Mouse (Mus musculus) bone marrow macrophage, adult 2 months (primary cell): ENCODE data around the gene Tmem216. TPM values are rescaled to one million over a fixed set of nuclear protein-coding genes. Genes with fewer than 3 reads are reported as not detected.
"Not testable (repeated sequence)": the region's sequence is repeated elsewhere in the genome, so short reads cannot be mapped to it uniquely, and the experiment has no call there.

Source experiments
- H3K27ac ChIP-seq: 2 replicates; pipeline ENCODE4 v1.5.1; 2012; ENCODE audit warnings: low read depth, low read length; ENCODE audit not compliant: insufficient read depth
- H3K4me1 ChIP-seq: 2 replicates; pipeline ENCODE4 v1.6.1; 2012; ENCODE audit warnings: low read length; ENCODE audit not compliant: control insufficient read depth, insufficient read depth
- H3K4me3 ChIP-seq: 2 replicates; pipeline ENCODE4 v1.5.1; 2012; ENCODE audit warnings: mild to moderate bottlenecking, low read length, moderate library complexity; ENCODE audit not compliant: insufficient read depth
- CTCF ChIP-seq: IDR thresholded peaks from 2 replicates; pipeline ENCODE4 v1.5.1; 2012; ENCODE audit warnings: low read depth, mild to moderate bottlenecking, low read length, moderate library complexity
- POLR2A ChIP-seq: IDR thresholded peaks from 2 replicates; pipeline ENCODE4 v1.6.1; 2012; ENCODE audit warnings: mild to moderate bottlenecking, low read depth, low read length, borderline replicate concordance
- polyA plus RNA-seq: library from polyadenylated mRNA; stranded (reverse); fragments of >200 nt; gene quantifications from 2 replicates; pipeline ENCODE4 v1.2.4, GENCODE M21; 2012; ENCODE audit not compliant: missing spikeins, insufficient read depth, insufficient read length

Gene Tmem216
- polyA plus RNA-seq, 1 experiment: 7.8 TPM

DNA sequence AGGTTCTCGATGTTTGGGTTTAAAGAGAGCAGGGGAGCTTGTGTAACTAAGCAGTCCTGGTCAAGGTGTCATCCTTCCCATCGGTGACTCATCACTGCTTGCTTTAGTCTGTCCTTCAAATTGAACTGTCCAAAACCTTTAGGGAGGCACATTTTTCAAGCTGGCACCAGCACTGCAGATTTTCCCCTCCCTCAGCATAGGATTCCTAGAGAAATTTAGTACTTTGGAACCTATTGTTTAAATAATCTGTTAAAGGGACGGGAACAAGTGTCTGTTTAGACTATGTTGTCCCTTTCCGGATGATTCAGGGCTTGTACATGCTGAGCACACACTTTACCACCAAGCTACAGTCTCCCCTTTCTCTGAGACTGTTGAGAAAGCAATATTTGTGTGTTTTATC, 9.2 kb upstream of the Tmem216 start:
- TF ChIP-seq CTCF (no peak), POLR2A (no peak)
- no peak overlapping the region for H3K27ac ChIP-seq
- H3K4me3 ChIP-seq: no peak overlapping the region
- H3K4me1 ChIP-seq: peaks cover 12% of the 10 kb centered on the region

DNA sequence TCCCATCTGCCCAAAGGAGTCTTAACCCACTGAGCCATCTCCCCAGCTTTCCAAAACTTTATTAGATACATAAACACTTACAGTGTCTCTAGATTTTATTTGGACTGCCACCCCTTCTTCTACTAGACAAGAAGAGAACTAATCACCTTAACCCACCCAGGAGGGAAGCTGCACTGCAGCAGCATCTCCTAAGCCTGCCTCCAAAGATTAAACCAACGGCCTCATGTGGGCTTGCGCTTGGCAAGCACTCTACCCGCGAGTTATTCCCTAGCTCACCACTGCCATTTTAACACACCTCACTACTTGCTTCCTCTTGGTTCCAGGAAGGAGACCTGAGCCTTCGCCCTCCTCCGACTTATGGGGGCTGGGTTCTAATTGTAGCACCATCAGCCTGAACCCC, 8.2 kb upstream of the Tmem216 start:
- Histone ChIP-seq H3K4me3 (no peak overlapping the region), H3K4me1 (peaks cover 8% of the 10 kb centered on the region), H3K27ac (no peak overlapping the region)
- no peak for TF ChIP-seq CTCF
- no peak for TF ChIP-seq POLR2A

DNA sequence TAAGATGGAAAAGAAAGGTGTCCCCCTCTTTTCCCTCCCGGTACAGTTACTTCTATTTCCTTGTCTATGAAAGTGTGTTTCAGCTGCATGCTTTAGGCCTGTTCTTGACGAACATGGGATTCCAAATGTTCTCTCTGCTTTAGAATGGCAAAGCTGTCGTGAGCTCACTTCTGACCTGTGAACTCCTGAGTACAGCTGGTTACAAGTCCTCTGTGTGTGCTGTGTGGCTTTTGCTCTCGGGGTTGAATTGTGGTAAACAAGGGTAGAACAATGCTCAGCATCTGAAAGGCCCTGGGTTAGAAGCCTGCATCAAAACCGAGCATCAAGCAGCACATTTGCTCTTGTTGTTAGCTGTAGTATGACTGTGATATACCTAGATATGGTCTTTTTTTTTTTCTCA, 6.3 kb upstream of the Tmem216 start:
- no peak for TF ChIP-seq POLR2A
- TF ChIP-seq CTCF: no peak
- H3K4me1 ChIP-seq: peaks cover 8% of the 10 kb centered on the region
- no peak overlapping the region for H3K4me3 ChIP-seq
- H3K27ac ChIP-seq: no peak overlapping the region

DNA sequence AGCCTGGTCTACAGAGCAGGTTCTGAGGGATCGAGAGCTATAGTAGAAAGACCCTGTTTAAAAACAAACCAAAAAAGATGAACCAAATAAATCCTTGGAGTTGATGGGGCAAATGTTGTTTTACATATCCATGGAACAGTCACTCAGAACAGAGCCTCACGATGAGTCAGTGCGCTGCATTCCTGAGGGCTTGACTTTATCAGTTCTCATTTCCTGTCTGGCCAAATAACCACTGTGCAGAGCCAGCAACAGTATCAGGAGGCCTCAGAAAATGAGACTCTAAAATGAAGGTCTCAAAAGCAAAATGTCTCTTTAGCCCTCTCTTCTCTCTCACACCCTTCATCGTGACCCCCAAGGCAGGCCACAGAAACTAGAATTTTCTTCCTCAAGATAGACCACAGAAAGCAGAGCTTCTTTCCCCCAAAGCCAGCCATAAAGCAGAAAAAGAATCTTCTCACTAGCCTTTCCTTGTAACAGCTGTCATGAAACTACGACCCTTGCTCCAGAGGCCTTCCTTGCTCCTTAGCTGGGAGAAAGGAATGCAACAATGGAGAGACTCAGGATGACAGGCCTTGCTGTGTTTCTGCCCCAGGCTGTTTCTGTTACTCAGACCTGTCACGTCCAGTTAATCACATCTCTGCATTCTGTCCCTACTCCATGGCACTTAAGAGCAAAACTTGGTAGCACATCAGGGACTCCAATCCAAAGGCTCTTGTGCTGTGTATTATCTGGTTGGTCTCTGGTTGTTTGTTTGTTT, 5.7 kb upstream of the Tmem216 start:
- H3K27ac ChIP-seq: no peak overlapping the region
- H3K4me1 ChIP-seq: peaks cover 8% of the 10 kb centered on the region
- no peak overlapping the region for H3K4me3 ChIP-seq
- TF ChIP-seq POLR2A: no peak
- TF ChIP-seq CTCF: no peak

DNA sequence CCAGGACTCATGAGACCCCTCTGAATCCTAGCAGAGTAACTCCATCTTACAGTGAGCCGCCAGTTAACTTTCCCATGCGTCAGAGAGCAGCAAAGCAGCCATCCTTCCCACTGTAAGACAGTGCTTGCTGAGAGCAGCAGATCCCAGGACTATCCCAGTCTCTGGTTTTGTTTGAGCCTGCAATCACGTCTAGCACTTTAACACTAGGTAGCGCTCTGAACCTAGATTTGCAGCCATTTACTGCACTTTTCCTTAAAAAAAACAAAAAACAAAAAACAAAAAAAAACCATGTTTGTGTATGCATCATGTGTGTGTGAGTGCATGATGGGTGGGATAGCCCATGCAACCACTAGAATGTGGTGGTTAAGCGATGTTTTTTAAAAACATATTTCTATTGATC, 4.1 kb upstream of the Tmem216 start:
- Histone ChIP-seq H3K4me3 (no peak overlapping the region), H3K4me1 (peaks cover 10% of the 10 kb centered on the region), H3K27ac (no peak overlapping the region)
- no peak for TF ChIP-seq CTCF
- TF ChIP-seq POLR2A: no peak

GRCm38 (mm10) chr19:10557837-10558375, 1.9 kb upstream of the Tmem216 start:
- H3K27ac ChIP-seq, H3K4me3 ChIP-seq: not testable (repeated sequence)
- peaks cover 15% of the 10 kb centered on the region for H3K4me1 ChIP-seq

DNA sequence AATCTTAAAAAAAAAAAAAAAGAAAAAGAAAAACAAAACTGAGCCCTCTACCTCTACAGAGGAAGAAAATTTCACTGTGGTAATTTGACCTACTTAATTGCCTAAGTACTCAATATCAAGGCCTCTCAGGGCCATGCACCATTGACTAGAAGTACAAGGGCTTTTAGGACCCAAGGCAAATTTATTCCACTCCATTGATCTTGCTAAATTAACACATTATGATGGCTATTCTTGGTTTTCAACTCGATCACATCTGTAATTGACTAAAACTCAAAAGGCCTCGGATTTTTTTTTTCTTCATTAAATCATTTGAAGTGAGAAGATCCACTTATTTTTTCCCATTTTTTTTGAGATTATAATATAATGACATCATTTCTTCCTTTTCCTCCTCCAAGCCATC, 1.4 kb upstream of the Tmem216 start:
- H3K4me3 ChIP-seq: no peak overlapping the region
- TF ChIP-seq CTCF: no peak
- no peak for TF ChIP-seq POLR2A
- H3K27ac ChIP-seq: no peak overlapping the region
- H3K4me1 ChIP-seq: peaks cover 15% of the 10 kb centered on the region

DNA sequence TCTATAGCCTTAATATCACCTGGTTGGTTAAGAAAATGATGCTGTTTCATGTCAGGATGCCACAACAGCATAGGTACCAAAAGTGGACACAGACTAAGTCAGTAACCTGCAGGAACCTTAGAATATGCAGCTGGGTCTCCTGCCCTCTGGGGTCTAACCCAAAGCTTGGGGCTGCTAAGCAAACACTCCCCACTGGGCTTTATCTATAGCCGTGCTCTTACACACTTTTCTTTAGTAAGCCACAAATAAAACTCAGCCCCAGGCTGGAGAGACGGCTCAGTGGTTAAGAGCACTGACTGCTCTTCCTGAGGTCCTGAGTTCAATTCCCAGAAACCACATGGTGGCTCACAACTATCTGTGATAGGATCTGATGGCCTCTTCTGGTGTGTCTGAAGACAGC, 963 bp upstream of the Tmem216 start:
- peaks cover 15% of the 10 kb centered on the region for H3K4me1 ChIP-seq
- no peak overlapping the region for H3K4me3 ChIP-seq
- H3K27ac ChIP-seq: no peak overlapping the region
- TF ChIP-seq POLR2A: no peak
- TF ChIP-seq CTCF: no peak

- H3K4me3 ChIP-seq: no peak overlapping the region
- TF ChIP-seq POLR2A: no peak
- no peak for TF ChIP-seq CTCF
- no peak overlapping the region for H3K27ac ChIP-seq
- no peaks in the 10 kb centered on the region for H3K4me1 ChIP-seq
These were observed 16.6 kb downstream of the Tmem216 start for GRCm38 (mm10) chr19:10539454-10539853.

DNA sequence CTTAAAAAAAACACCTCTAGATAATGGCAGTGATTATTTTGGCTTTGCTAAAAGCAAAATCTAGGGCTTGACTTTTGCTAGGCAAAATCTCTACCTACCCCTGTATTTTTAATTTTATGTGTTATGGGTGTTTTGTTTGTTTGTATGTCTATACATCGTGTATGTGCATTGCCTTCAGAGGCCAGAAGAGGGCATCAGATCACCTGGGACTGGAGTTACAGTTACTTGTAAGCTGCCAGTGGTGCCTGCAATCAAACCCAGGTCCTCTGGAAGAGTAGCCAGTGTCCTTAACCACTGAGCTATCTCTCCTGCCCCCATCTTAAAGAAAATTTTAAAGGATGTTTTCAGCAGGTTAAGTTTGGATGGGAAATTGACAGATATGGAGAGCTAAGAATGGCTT, 26.0 kb downstream of the Tmem216 start:
- TF ChIP-seq CTCF (no peak), POLR2A (no peak)
- Histone ChIP-seq H3K4me1 (peaks cover 10% of the 10 kb centered on the region), H3K4me3 (no peak overlapping the region), H3K27ac (no peak overlapping the region)
